Mouse (Mus musculus): ENCODE results near the gene Hs2st1. TPM values are rescaled to one million over a fixed set of nuclear protein-coding genes. Genes with fewer than 3 reads are reported as not detected.

Hs2st1 gene
- polyA plus RNA-seq, 1 experiment = 7.8 TPM

DNA sequence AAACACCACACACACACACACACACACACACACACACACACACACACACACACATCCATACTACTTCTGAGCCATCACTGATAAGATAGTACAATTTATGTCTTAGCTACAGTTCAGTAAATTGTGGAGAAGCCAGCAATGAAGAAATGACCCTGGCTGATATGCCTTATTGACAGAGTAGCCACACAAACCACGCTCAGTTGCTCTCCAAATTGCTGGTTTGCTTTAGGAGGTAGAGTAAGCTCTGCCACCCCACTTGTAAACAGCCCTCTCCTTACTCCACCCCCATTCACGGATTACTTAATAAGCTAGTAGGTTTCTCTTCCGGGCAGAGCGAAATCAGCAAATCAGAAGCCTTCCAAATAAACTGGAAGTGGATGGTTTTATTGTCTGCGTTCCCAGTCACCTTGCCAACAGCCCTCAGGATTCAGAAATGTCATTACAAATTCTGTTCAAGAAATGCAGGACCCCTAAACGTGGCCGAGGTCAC, 175.5 kb downstream of the Hs2st1 start:
- no peaks in the 10 kb centered on the region for H3K27me3 ChIP-seq (ENCODE audit: control insufficient read depth, insufficient read depth, low read length)
- H3K4me3 ChIP-seq (ENCODE audit: control insufficient read depth, insufficient read depth, low read length) = no peak overlapping the region
- no peaks in the 10 kb centered on the region; the same call in 1 of the 2 replicates for H3K4me1 ChIP-seq (replicated peaks; ENCODE audit: control insufficient read depth, insufficient read depth, low read length)
- TF ChIP-seq POLR2A (IDR thresholded peaks at IDR 0.05; ENCODE audit: control insufficient read depth, extremely low read depth, insufficient read depth, low read length, poor library complexity) (no peak), CTCF (IDR thresholded peaks at IDR 0.05; ENCODE audit: borderline replicate concordance, control insufficient read depth, extremely low read depth, insufficient read depth, low read length, poor library complexity) (no peak)
- no peak for DNase-seq
- 86% methylated on average over 7 of the region's 7 CpGs for WGBS
- no peak overlapping the region for H3K27ac ChIP-seq (ENCODE audit: control insufficient read depth, insufficient read depth, low read length)
- no peaks in the 10 kb centered on the region for H3K36me3 ChIP-seq (ENCODE audit: control insufficient read depth, insufficient read depth, low read length)

DNA sequence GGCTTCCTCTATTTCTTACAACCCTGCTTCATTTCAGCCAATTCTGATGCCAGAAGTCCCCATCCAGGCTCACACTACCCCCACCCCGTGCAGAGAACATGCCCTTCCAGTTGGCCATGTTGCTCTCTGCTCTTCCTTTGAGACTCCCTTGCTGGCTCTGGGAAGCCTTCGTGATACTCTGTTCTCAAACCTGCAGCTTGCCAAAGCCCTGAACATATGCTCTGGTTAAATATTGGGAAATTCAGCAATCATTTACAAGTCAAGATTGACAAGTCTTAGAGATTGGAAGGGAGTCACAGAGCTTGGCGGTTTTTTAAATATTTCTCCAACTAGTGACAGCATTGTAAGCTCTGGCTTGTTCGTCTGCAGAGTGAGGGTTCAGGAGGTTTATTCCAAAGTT, 183.5 kb downstream of the Hs2st1 start:
- H3K4me3 ChIP-seq (ENCODE audit: control insufficient read depth, insufficient read depth, low read length) = no peak overlapping the region
- no peak overlapping the region for H3K27ac ChIP-seq (ENCODE audit: control insufficient read depth, insufficient read depth, low read length)
- DNase-seq = no peak
- no peak for TF ChIP-seq CTCF (IDR thresholded peaks at IDR 0.05; ENCODE audit: borderline replicate concordance, control insufficient read depth, extremely low read depth, insufficient read depth, low read length, poor library complexity)
- no peak for TF ChIP-seq POLR2A (IDR thresholded peaks at IDR 0.05; ENCODE audit: control insufficient read depth, extremely low read depth, insufficient read depth, low read length, poor library complexity)
- 95% methylated on average over 4 of the region's 4 CpGs for WGBS
- H3K27me3 ChIP-seq (ENCODE audit: control insufficient read depth, insufficient read depth, low read length) = no peaks in the 10 kb centered on the region
- H3K36me3 ChIP-seq (ENCODE audit: control insufficient read depth, insufficient read depth, low read length) = no peaks in the 10 kb centered on the region
- no peaks in the 10 kb centered on the region for H3K4me1 ChIP-seq (replicated peaks; ENCODE audit: control insufficient read depth, insufficient read depth, low read length)

DNA sequence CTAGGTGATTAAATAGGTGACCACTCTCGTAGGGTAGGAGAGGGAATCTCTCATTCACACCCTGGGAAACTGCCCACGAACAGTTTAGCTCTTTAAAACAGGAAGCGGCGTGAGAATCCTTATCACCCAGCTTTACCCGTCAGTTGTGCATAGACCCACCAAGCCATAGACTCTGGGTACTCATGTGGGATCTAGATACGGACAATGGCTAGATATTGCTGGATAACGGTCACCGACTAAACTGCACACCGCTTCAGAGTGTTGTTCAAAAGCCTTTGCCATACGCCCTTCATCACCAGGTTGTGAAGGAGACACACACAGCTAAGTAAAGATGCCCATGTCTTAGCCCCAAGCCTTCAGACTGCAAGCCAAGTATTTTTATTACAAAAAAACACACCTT, 185.3 kb downstream of the Hs2st1 start:
- TF ChIP-seq CTCF (IDR thresholded peaks at IDR 0.05; ENCODE audit: borderline replicate concordance, control insufficient read depth, extremely low read depth, insufficient read depth, low read length, poor library complexity) (no peak), POLR2A (IDR thresholded peaks at IDR 0.05; ENCODE audit: control insufficient read depth, extremely low read depth, insufficient read depth, low read length, poor library complexity) (no peak)
- Histone ChIP-seq H3K36me3 (ENCODE audit: control insufficient read depth, insufficient read depth, low read length) (no peaks in the 10 kb centered on the region), H3K4me1 (replicated peaks; ENCODE audit: control insufficient read depth, insufficient read depth, low read length) (peaks cover 4% of the 10 kb centered on the region), H3K27me3 (ENCODE audit: control insufficient read depth, insufficient read depth, low read length) (no peaks in the 10 kb centered on the region), H3K27ac (ENCODE audit: control insufficient read depth, insufficient read depth, low read length) (no peak overlapping the region), H3K4me3 (ENCODE audit: control insufficient read depth, insufficient read depth, low read length) (no peak overlapping the region)
- 90% methylated on average over 10 of the region's 10 CpGs for WGBS
- DNase-seq = no peak

DNA sequence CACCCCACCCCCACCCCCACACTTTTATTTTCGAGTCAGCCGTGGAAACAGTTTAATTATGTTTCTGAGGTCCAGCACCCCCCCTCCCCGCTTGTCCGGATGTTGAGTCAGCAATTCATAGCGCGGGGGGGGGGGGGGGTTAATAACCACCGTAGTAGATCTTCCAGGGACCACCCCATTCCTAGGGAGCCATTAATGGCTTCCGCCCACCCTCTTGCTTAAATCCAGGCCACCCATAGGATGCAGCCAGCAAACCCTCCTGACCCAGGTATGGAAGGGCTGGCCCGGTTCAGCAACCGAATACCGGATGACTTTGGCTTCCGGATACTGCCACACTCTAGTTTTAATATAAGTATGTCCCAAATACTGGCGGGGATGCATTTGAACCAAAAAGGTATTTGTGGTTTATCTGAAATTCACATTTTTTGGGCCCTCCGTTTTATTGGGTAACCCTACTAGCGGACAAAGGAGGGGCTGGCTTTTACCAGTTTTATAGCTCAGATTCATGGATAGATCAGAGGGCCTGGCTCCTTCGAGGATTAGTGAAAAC, 188.5 kb downstream of the Hs2st1 start:
- Histone ChIP-seq H3K4me1 (replicated peaks; ENCODE audit: control insufficient read depth, insufficient read depth, low read length) (peaks cover 8% of the 10 kb centered on the region), H3K4me3 (ENCODE audit: control insufficient read depth, insufficient read depth, low read length) (peak overlapping the region; percentile 27; the same call in 1 of the 2 replicates), H3K36me3 (ENCODE audit: control insufficient read depth, insufficient read depth, low read length) (no peaks in the 10 kb centered on the region), H3K27ac (ENCODE audit: control insufficient read depth, insufficient read depth, low read length) (no peak overlapping the region), H3K27me3 (ENCODE audit: control insufficient read depth, insufficient read depth, low read length) (no peaks in the 10 kb centered on the region)
- WGBS = 20% methylated on average over 16 of the region's 16 CpGs
- no peak for DNase-seq
- no peak for TF ChIP-seq POLR2A (IDR thresholded peaks at IDR 0.05; ENCODE audit: control insufficient read depth, extremely low read depth, insufficient read depth, low read length, poor library complexity)
- TF ChIP-seq CTCF (IDR thresholded peaks at IDR 0.05; ENCODE audit: borderline replicate concordance, control insufficient read depth, extremely low read depth, insufficient read depth, low read length, poor library complexity) = no peak

DNA sequence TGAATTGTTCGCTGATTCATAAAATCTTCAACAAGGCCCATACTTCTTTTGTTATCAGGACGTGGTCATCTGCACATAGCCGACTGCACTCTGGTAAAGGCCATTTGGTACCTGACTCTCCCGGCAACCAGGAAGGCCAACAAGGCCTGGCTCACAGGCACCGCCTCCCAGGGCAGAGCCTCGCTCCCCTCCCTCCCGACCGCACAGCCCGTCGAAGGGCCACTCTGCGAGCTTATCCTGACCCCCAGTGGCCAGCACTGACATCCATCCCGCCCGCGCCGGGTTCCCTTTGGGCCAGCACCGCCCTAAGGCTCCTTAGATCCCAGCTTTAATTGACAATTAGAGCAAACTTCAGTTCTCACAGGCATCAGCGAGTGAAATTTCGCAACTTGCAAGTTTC, 189.1 kb downstream of the Hs2st1 start:
- no peak overlapping the region for H3K27ac ChIP-seq (ENCODE audit: control insufficient read depth, insufficient read depth, low read length)
- TF ChIP-seq CTCF (IDR thresholded peaks at IDR 0.05; ENCODE audit: borderline replicate concordance, control insufficient read depth, extremely low read depth, insufficient read depth, low read length, poor library complexity) = peak; percentile 59; the same call in 1 of the 2 replicates
- TF ChIP-seq POLR2A (IDR thresholded peaks at IDR 0.05; ENCODE audit: control insufficient read depth, extremely low read depth, insufficient read depth, low read length, poor library complexity) = no peak
- H3K36me3 ChIP-seq (ENCODE audit: control insufficient read depth, insufficient read depth, low read length) = no peaks in the 10 kb centered on the region
- H3K4me1 ChIP-seq (replicated peaks; ENCODE audit: control insufficient read depth, insufficient read depth, low read length) = peaks cover 8% of the 10 kb centered on the region
- peak overlapping the region; percentile 44 for H3K4me3 ChIP-seq (ENCODE audit: control insufficient read depth, insufficient read depth, low read length)
- H3K27me3 ChIP-seq (ENCODE audit: control insufficient read depth, insufficient read depth, low read length) = no peaks in the 10 kb centered on the region
- DNase-seq = peak; percentile 63
- WGBS = 2% methylated on average over 18 of the region's 18 CpGs

DNA sequence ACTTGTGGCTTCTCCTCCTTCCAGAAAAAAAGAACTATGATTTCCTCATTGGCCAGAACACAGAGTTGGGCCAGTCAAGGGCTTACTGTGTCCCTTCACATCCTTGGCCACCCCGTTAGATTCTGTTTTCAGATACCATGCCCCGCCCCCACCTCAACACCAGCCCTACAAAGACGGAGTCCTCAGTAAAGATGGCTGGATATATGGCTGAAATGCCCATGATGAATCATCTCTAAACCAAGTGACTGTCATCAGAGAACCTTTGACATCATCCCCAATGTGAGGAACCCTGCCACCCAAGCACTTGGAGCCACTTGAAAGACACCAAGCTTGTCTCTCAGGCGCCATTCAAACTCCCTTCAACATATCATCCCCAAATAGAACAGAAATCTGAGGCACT, 190.2 kb downstream of the Hs2st1 start:
- Histone ChIP-seq H3K4me3 (ENCODE audit: control insufficient read depth, insufficient read depth, low read length) (no peak overlapping the region), H3K36me3 (ENCODE audit: control insufficient read depth, insufficient read depth, low read length) (no peaks in the 10 kb centered on the region), H3K4me1 (replicated peaks; ENCODE audit: control insufficient read depth, insufficient read depth, low read length) (peaks cover 8% of the 10 kb centered on the region), H3K27me3 (ENCODE audit: control insufficient read depth, insufficient read depth, low read length) (no peaks in the 10 kb centered on the region), H3K27ac (ENCODE audit: control insufficient read depth, insufficient read depth, low read length) (no peak overlapping the region)
- WGBS = 83% methylated on average over 4 of the region's 4 CpGs
- DNase-seq = no peak
- no peak for TF ChIP-seq CTCF (IDR thresholded peaks at IDR 0.05; ENCODE audit: borderline replicate concordance, control insufficient read depth, extremely low read depth, insufficient read depth, low read length, poor library complexity)
- no peak for TF ChIP-seq POLR2A (IDR thresholded peaks at IDR 0.05; ENCODE audit: control insufficient read depth, extremely low read depth, insufficient read depth, low read length, poor library complexity)

Other genes starting within 250 kb of the Hs2st1 start
- gene Selenof, start 123 bp upstream of the Hs2st1 start, polyA plus RNA-seq (2012; rRNA removed) = 113 and 129 TPM in 2 replicates
- gene Sh3glb1, start 150.2 kb upstream of the Hs2st1 start, polyA plus RNA-seq (2012; rRNA removed) = 31.6 and 34.4 TPM in 2 replicates
- gene Clca3a1, start 190.8 kb upstream of the Hs2st1 start, polyA plus RNA-seq (2012; rRNA removed) = 1.0 and 1.2 TPM in 2 replicates
- 9.1 and 10.1 TPM in 2 replicates for gene Clca3a2, start 249.3 kb upstream of the Hs2st1 start, polyA plus RNA-seq (2012; rRNA removed)